ENCODE assay signal across 8 mouse cellular contexts in genomic region chr8:79083461-79084358, GRCm38 (mm10). TPM values are rescaled to one million over a fixed set of nuclear protein-coding genes. Genes with fewer than 3 reads are reported as not detected.
A peak's percentile ranks its signal among the peaks of the same experiment; 100 is the strongest.
DNase-seq lines count a peak whose midpoint lies in the region; ATAC-seq and TF ChIP-seq lines count a peak whose summit lies in the region.

No protein-coding gene starts in this region.

- no peak overlapping the region for H3K9ac ChIP-seq in forebrain, embryonic 14.5 days (ENCODE audit: low read length)
- H3K9ac ChIP-seq in forebrain, embryonic 15.5 days (replicated peaks) = no peak overlapping the region
- no peak overlapping the region for H3K9ac ChIP-seq in midbrain, postnatal 0 days (replicated peaks; ENCODE audit: low read length, poor library complexity, severe bottlenecking)
- H3K9ac ChIP-seq in midbrain, embryonic 15.5 days = no peak overlapping the region
- H3K9ac ChIP-seq in neural tube, embryonic 13.5 days = no peak overlapping the region

- no peak overlapping the region for H3K4me2 ChIP-seq in forebrain, embryonic 14.5 days (ENCODE audit: low read length)
- H3K4me2 ChIP-seq in forebrain, embryonic 15.5 days (replicated peaks) = no peak overlapping the region
- H3K4me2 ChIP-seq in midbrain, postnatal 0 days (ENCODE audit: low read depth, low read length, poor library complexity, severe bottlenecking) = no peak overlapping the region
- no peak overlapping the region for H3K4me2 ChIP-seq in midbrain, embryonic 15.5 days
- no peak overlapping the region for H3K4me2 ChIP-seq in neural tube, embryonic 13.5 days

- peak; percentile 79 for DNase-seq in forebrain, embryonic 14.5 days (ENCODE audit: low spot score)
- peak; percentile 56 for DNase-seq in midbrain, postnatal 0 days (ENCODE audit: low spot score)
- peak; percentile 60 to 63 for DNase-seq in heart, postnatal 10 days
- DNase-seq in left cerebral cortex, postnatal 25 days (ENCODE audit: low spot score in 2 of 2) = no peak
- DNase-seq in embryo, embryonic 11 days = no peak

- H3K27me3 ChIP-seq in forebrain, embryonic 14.5 days (replicated peaks; ENCODE audit: control insufficient read depth, insufficient read depth, low read length) = no peaks in the 10 kb centered on the region
- H3K27me3 ChIP-seq in forebrain, embryonic 15.5 days = no peaks in the 10 kb centered on the region
- no peaks in the 10 kb centered on the region for H3K27me3 ChIP-seq in midbrain, postnatal 0 days (ENCODE audit: insufficient read depth, low read length)
- no peaks in the 10 kb centered on the region for H3K27me3 ChIP-seq in midbrain, embryonic 15.5 days (replicated peaks)
- no peaks in the 10 kb centered on the region for H3K27me3 ChIP-seq in neural tube, embryonic 13.5 days

- no peak overlapping the region for H3K4me3 ChIP-seq in forebrain, embryonic 14.5 days (ENCODE audit: low read depth, low read length)
- no peak overlapping the region for H3K4me3 ChIP-seq in forebrain, embryonic 15.5 days
- no peak overlapping the region for H3K4me3 ChIP-seq in midbrain, postnatal 0 days (ENCODE audit: low read depth, low read length)
- H3K4me3 ChIP-seq in midbrain, embryonic 15.5 days = no peak overlapping the region
- H3K4me3 ChIP-seq in neural tube, embryonic 13.5 days = no peak overlapping the region

- 67% methylated on average over 18 of the region's 18 CpGs for WGBS in forebrain, embryonic 14.5 days
- WGBS in forebrain, embryonic 15.5 days = 61% methylated on average over 18 of the region's 18 CpGs
- WGBS in midbrain, postnatal 0 days = 77% methylated on average over 18 of the region's 18 CpGs
- 80% methylated on average over 18 of the region's 18 CpGs for WGBS in midbrain, embryonic 15.5 days
- 72% methylated on average over 18 of the region's 18 CpGs for WGBS in neural tube, embryonic 13.5 days

- ATAC-seq in forebrain, embryonic 14.5 days = peak; percentile 37; the same call in 1 of the 2 replicates
- ATAC-seq in forebrain, embryonic 15.5 days (replicated peaks) = no peak
- no peak for ATAC-seq in midbrain, postnatal 0 days (ENCODE audit: low FRiP score)
- ATAC-seq in midbrain, embryonic 15.5 days (replicated peaks) = no peak
- ATAC-seq in neural tube, embryonic 13.5 days (ENCODE audit: low read depth) = no peak

- TF ChIP-seq CTCF in midbrain, postnatal 0 days (IDR thresholded peaks at IDR 0.05) = no peak

- H3K36me3 ChIP-seq in forebrain, embryonic 14.5 days (ENCODE audit: control insufficient read depth, insufficient read depth, low read length) = peaks cover 18% of the 10 kb centered on the region; the same call in 1 of the 2 replicates
- H3K36me3 ChIP-seq in forebrain, embryonic 15.5 days = no peaks in the 10 kb centered on the region
- H3K36me3 ChIP-seq in midbrain, postnatal 0 days (ENCODE audit: insufficient read depth, low read length) = 0 out of 2 replicates have a peak, but pooled peaks cover 3% of the 10 kb centered on the region
- no peaks in the 10 kb centered on the region for H3K36me3 ChIP-seq in midbrain, embryonic 15.5 days (replicated peaks)
- peaks cover 22% of the 10 kb centered on the region for H3K36me3 ChIP-seq in neural tube, embryonic 13.5 days

- intact Hi-C loops in heart, postnatal 10 days (cut with DNase I) = loop anchor here (1.0 to 5.0 kb wide), 2 partner anchors 53 to 176 kb away; no protein-coding TSS in a partner anchor
- intact Hi-C loops in left cerebral cortex, postnatal 25 days (cut with DNase I) = no loop called here

- H3K9me3 ChIP-seq in forebrain, embryonic 14.5 days (replicated peaks; ENCODE audit: control insufficient read depth, low read length) = no peaks in the 10 kb centered on the region
- H3K9me3 ChIP-seq in forebrain, embryonic 15.5 days = no peaks in the 10 kb centered on the region
- no peaks in the 10 kb centered on the region for H3K9me3 ChIP-seq in midbrain, postnatal 0 days (ENCODE audit: low read length)
- no peaks in the 10 kb centered on the region for H3K9me3 ChIP-seq in midbrain, embryonic 15.5 days
- no peaks in the 10 kb centered on the region for H3K9me3 ChIP-seq in neural tube, embryonic 13.5 days

- no peak overlapping the region for H3K27ac ChIP-seq in forebrain, embryonic 14.5 days (ENCODE audit: low read depth, low read length)
- H3K27ac ChIP-seq in forebrain, embryonic 15.5 days (replicated peaks) = no peak overlapping the region
- no peak overlapping the region for H3K27ac ChIP-seq in midbrain, postnatal 0 days (ENCODE audit: low read depth, low read length)
- H3K27ac ChIP-seq in midbrain, embryonic 15.5 days = no peak overlapping the region
- H3K27ac ChIP-seq in neural tube, embryonic 13.5 days (replicated peaks) = peak overlapping the region; percentile 9; the same call in 1 of the 2 replicates

- H3K4me1 ChIP-seq in forebrain, embryonic 14.5 days (ENCODE audit: control insufficient read depth, insufficient read depth, low read length) = peaks cover 20% of the 10 kb centered on the region
- H3K4me1 ChIP-seq in forebrain, embryonic 15.5 days = peaks cover 45% of the 10 kb centered on the region
- H3K4me1 ChIP-seq in midbrain, postnatal 0 days (ENCODE audit: insufficient read depth, low read length) = peaks cover 14% of the 10 kb centered on the region
- H3K4me1 ChIP-seq in midbrain, embryonic 15.5 days = peaks cover 20% of the 10 kb centered on the region
- H3K4me1 ChIP-seq in neural tube, embryonic 13.5 days (replicated peaks) = peaks cover 43% of the 10 kb centered on the region

RNA-seq across cellular contexts. Expression of gene Zfp827, which starts 55.5 kb away (rescaled TPM):
- 10.2 and 12.2 TPM in 2 replicates for polyA plus RNA-seq in forebrain, embryonic 14.5 days (2014; fragmentation: Nextera tagmentation; extraction: Ambion mirVana)
- polyA plus RNA-seq in forebrain, embryonic 15.5 days (2015; fragmentation: Nextera tagmentation; extraction: Ambion mirVana) = 10.9 and 11.5 TPM in 2 replicates
- 37.0 and 37.5 TPM in 2 replicates for total RNA-seq in midbrain, postnatal 0 days (2014; rRNA removed)
- polyA plus RNA-seq in midbrain, postnatal 0 days (2015; fragmentation: Nextera tagmentation; extraction: Ambion mirVana) = 7.4 and 8.8 TPM in 2 replicates
- 13.6 and 13.9 TPM in 2 replicates for polyA plus RNA-seq in midbrain, embryonic 15.5 days (2015; fragmentation: Nextera tagmentation; extraction: Ambion mirVana)
- 10 to 100 TPM; 21.9 to 24.6 TPM for total RNA-seq in heart, postnatal 10 days (2021)
- polyA plus RNA-seq in neural tube, embryonic 13.5 days (2015; fragmentation: Nextera tagmentation; extraction: Ambion mirVana) = 11.0 and 13.0 TPM in 2 replicates
- 10 to 100 TPM; 36.6 to 41.0 TPM for total RNA-seq in left cerebral cortex, postnatal 25 days (2021)

Comparison
In these comparisons a context has a peak if more than half of its experiments do, and no peak if none do; other contexts are left out.
1. DNase-seq: peak in forebrain, embryonic 14.5 days (single experiment), midbrain, postnatal 0 days (single experiment) and heart, postnatal 10 days (2 of 2); none in left cerebral cortex, postnatal 25 days (0 of 2) and embryo, embryonic 11 days (single experiment).